Mouse (Mus musculus): ENCODE data around the gene Sept8. TPM values are rescaled to one million over a fixed set of nuclear protein-coding genes. Genes with fewer than 3 reads are reported as not detected.

The Sept8 gene
- polyA plus RNA-seq, 1 experiment from 2014 or later = 18.8 TPM

DNA sequence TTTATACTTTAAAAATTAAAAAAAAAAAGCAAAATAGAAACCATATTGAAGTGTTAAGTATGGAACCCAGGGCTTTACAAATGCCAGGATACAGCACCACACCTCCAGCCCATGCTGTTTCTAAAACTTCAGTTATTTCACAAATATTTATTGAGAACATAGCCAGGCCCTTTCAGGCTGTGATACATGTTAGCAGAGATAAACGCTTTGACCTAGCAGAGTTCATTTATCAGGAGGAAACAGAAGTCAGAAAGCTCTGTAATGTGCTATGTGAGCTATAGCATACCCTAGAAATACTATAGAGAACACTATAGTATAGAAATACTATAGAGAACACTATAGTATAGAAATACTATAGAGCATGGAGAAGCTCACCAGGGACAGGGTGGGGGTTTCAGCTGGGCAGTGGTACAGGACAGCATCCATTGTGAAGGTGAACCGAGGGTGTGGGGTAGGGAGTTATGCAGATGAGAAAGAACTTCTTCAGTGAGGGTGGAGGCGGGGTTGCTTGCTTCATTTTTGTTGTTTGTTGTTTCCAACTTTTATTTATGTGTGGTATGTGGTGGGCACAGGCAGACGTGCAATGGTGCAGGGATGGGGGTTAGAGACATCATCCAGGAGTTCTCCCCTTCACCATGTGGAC, 37.8 kb upstream of the Sept8 start:
- Histone ChIP-seq H3K36me3 (no peaks in the 10 kb centered on the region), H3K9ac (no peak overlapping the region), H3K27me3 (peaks cover 57% of the 10 kb centered on the region)

DNA sequence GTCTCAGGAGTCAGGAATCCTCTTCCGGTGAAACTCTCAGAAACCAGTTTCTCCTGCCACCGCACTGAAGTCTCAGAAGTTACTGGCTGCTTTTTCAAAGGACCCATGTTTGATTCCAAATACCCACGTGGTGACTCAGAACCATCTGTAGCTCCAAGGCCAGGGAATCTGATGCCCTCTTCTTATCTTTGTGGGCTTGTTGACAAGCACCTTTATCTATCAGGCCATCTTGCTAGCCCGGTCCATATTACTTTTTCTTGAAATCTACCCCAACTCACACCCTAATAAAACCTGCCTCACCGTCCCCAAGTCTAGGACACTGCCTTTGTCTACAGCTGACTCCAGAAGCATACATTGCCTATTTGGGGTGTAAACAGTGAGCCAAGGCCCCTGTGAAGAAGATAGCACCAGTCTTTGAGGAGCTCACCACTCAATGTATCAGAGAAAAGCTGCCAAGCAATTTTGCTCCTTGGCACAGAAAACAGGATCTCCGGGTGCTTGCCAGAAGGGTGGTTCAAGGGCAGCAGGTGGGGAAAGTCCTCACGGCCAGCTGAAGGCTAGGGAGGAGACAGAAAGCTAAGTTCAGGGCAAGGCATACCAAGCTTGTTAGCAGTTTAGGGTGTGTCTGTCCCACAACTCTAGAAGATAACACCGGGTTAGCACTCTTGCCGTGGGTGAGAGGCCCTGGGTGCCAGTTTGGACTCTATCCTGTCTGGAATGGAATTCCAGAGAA, 35.7 kb upstream of the Sept8 start:
- Histone ChIP-seq H3K4me2 (no peak overlapping the region), H3K9ac (no peak overlapping the region), H3K27ac (no peak overlapping the region), H3K9me3 (replicated peaks) (no peaks in the 10 kb centered on the region), H3K27me3 (peaks cover 54% of the 10 kb centered on the region), H3K36me3 (no peaks in the 10 kb centered on the region), H3K4me3 (no peak overlapping the region), H3K4me1 (replicated peaks) (peaks cover 29% of the 10 kb centered on the region)
- ATAC-seq (replicated peaks; ENCODE audit: insufficient number of reproducible peaks, insufficient read depth, low FRiP score, low read depth) = no peak
- WGBS = 55% methylated on average over 9 of the region's 9 CpGs

More for the DNA sequence above, 37.8 kb upstream of the Sept8 start:
- Histone ChIP-seq H3K4me3 (no peak overlapping the region), H3K9me3 (replicated peaks) (no peaks in the 10 kb centered on the region), H3K4me1 (replicated peaks) (peaks cover 19% of the 10 kb centered on the region), H3K4me2 (no peak overlapping the region), H3K27ac (no peak overlapping the region)
- 77% methylated on average over 4 of the region's 4 CpGs for WGBS
- no peak for ATAC-seq (replicated peaks; ENCODE audit: insufficient number of reproducible peaks, insufficient read depth, low FRiP score, low read depth)

DNA sequence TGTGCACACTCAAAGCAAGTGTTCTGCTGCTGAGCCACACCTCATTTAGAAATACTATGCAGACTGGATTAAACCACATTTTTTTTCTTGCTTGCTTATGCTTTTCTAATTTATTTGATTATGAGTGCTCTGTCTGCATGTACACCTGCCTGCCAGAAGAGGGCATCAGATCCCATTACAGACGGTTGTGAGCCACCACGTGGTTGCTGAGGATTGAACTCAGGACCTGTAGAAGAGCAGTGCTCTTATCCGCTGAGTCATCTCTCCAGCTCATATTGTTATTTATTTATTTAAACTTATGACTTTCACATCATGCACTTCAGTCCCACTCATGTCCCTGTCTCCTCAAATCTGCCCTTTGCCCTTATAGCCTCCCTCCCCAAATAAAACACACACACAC, 33.3 kb upstream of the Sept8 start:
- Histone ChIP-seq H3K9ac (no peak overlapping the region), H3K4me3 (no peak overlapping the region), H3K36me3 (no peaks in the 10 kb centered on the region), H3K27me3 (peaks cover 32% of the 10 kb centered on the region), H3K27ac (no peak overlapping the region), H3K4me2 (no peak overlapping the region), H3K4me1 (replicated peaks) (peaks cover 11% of the 10 kb centered on the region), H3K9me3 (replicated peaks) (no peaks in the 10 kb centered on the region)
- WGBS = 47% methylated on average over 3 of the region's 3 CpGs
- ATAC-seq (replicated peaks; ENCODE audit: insufficient number of reproducible peaks, insufficient read depth, low FRiP score, low read depth) = no peak

GRCm38 (mm10) chr11:53486351-53486750, 32.7 kb upstream of the Sept8 start:
- no peak overlapping the region for H3K9ac ChIP-seq
- ATAC-seq (replicated peaks; ENCODE audit: insufficient number of reproducible peaks, insufficient read depth, low FRiP score, low read depth) = no peak
- peaks cover 26% of the 10 kb centered on the region for H3K27me3 ChIP-seq
- H3K36me3 ChIP-seq = no peaks in the 10 kb centered on the region
- H3K4me3 ChIP-seq = no peak overlapping the region
- H3K4me2 ChIP-seq = no peak overlapping the region
- WGBS = 71% methylated on average over 3 of the region's 3 CpGs
- peaks cover 11% of the 10 kb centered on the region for H3K4me1 ChIP-seq (replicated peaks)
- no peaks in the 10 kb centered on the region for H3K9me3 ChIP-seq (replicated peaks)
- no peak overlapping the region for H3K27ac ChIP-seq

DNA sequence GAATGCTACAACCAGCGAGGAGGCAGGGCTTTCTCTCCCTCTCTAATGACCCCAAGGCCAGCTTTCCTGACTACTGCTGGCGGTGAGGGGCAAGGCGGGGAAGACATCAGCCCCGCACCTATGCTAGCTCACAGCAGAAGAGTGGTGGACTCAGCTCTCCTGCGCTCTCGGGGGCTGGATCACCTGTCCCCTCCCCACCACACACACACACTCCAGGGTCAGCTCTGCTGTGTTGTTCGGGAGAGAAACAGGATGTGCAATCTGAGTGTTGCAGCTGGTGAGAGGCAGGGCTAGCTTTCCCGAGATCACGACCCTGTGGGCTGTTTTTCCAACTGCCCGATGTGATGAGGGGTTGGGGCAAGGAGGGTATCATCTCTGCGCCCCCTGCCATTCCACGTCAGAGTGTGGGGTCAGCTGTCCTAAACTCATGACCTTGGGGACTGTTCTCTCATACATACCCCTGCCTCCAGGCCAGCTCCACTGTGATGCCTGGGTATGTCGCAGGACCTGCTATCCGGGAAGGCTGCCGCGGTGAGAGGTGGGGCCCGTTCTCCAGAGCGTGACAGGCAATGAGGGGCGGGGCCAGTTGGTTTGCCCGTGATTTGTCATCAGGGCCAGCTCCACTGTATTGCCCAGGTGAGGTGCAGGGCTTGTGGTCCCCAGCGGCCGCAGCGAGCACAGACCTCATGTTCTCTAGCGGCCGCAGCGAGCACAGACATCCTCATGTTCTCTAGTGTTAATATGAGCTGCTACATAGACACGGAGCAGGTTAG, 32.0 kb upstream of the Sept8 start:
- peaks cover 14% of the 10 kb centered on the region for H3K4me1 ChIP-seq (replicated peaks)
- WGBS = 12% methylated on average over 27 of the region's 27 CpGs
- H3K4me2 ChIP-seq = peak overlapping the region; percentile 55
- no peak overlapping the region for H3K9ac ChIP-seq
- peak overlapping the region; percentile 18; the same call in 1 of the 2 replicates for H3K4me3 ChIP-seq
- no peak overlapping the region for H3K27ac ChIP-seq
- peaks cover 21% of the 10 kb centered on the region for H3K27me3 ChIP-seq
- no peak for ATAC-seq (replicated peaks; ENCODE audit: insufficient number of reproducible peaks, insufficient read depth, low FRiP score, low read depth)
- no peaks in the 10 kb centered on the region for H3K9me3 ChIP-seq (replicated peaks)
- no peaks in the 10 kb centered on the region for H3K36me3 ChIP-seq

- no peak overlapping the region for H3K9ac ChIP-seq
- peaks cover 17% of the 10 kb centered on the region for H3K27me3 ChIP-seq
- WGBS = 95% methylated on average over 5 of the region's 5 CpGs
- no peak for ATAC-seq (replicated peaks; ENCODE audit: insufficient number of reproducible peaks, insufficient read depth, low FRiP score, low read depth)
- H3K27ac ChIP-seq = no peak overlapping the region
- no peaks in the 10 kb centered on the region for H3K36me3 ChIP-seq
- H3K4me3 ChIP-seq = no peak overlapping the region
- no peaks in the 10 kb centered on the region for H3K9me3 ChIP-seq (replicated peaks)
- H3K4me2 ChIP-seq = no peak overlapping the region
- peaks cover 15% of the 10 kb centered on the region for H3K4me1 ChIP-seq (replicated peaks)
Observed at GRCm38 (mm10) chr11:53489007-53489406, 30.1 kb upstream of the Sept8 start.

DNA sequence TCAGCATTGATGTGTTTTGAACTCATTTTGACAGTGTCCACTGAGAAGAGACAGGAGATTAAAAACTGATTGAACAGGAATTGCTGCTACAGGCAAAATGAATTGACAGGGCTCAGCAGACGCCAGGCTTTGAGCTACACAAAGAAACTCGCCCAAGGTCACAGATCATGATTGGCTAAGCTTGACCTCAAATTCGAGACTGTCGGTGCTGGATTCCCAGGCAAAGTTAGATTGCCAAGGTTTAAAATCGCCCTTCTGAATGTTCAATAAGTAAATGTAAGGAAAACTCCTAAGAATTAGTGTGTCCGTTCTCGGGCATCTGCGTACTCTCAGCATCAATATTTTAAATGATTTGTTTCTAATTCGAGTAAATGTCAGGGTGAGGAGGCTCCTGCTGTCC, 29.6 kb upstream of the Sept8 start:
- H3K4me1 ChIP-seq (replicated peaks) = peaks cover 15% of the 10 kb centered on the region
- ATAC-seq (replicated peaks; ENCODE audit: insufficient number of reproducible peaks, insufficient read depth, low FRiP score, low read depth) = no peak

GRCm38 (mm10) chr11:53491954-53492401, 27.1 kb upstream of the Sept8 start:
- Histone ChIP-seq H3K9ac (no peak overlapping the region), H3K27ac (no peak overlapping the region)

More for the DNA sequence above, 29.6 kb upstream of the Sept8 start:
- Histone ChIP-seq H3K9ac (no peak overlapping the region), H3K27me3 (peaks cover 17% of the 10 kb centered on the region), H3K36me3 (no peaks in the 10 kb centered on the region), H3K4me3 (no peak overlapping the region), H3K4me2 (no peak overlapping the region), H3K9me3 (replicated peaks) (no peaks in the 10 kb centered on the region), H3K27ac (no peak overlapping the region)
- WGBS = 85% methylated on average over 9 of the region's 9 CpGs

DNA sequence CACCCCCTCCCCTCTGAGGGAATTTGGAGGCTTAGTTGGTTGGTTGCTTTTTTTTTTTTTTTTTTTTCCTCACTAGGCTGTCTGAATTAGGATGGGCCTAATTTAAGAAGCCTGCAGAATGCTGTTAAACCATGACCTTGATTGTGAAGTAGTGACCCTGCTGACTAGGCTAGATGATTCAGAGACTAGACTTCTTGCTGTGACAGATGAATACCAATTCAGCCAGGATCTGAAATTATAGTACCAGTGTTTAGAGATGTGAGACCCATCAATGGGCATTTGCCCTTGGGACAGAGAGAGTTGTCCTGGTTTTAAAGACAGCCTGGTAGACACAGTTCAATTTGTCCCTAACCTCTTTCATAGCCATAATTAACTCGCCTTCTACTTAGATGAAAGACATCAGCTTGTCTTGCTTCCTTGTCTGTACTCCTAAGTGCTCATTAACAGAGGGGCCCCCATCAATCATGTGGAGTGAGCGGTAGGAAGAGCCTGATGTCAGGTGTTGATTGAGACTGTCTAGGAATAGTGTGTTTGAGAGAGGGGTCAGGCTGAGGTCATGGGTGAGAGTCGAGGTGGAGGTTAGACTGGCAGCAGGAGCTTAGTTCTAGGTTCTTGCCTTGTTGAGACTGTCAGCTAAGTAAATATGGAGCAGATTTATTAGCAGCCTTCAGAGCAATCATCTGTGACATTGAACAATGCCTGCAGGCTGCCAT, 25.7 kb upstream of the Sept8 start:
- no peak overlapping the region for H3K27ac ChIP-seq
- ATAC-seq (replicated peaks; ENCODE audit: insufficient number of reproducible peaks, insufficient read depth, low FRiP score, low read depth) = no peak
- WGBS = 40% methylated on average over 3 of the region's 3 CpGs
- H3K4me2 ChIP-seq = no peak overlapping the region
- H3K9me3 ChIP-seq (replicated peaks) = no peaks in the 10 kb centered on the region
- H3K4me1 ChIP-seq (replicated peaks) = 0 out of 2 replicates have a peak, but pooled peaks cover 4% of the 10 kb centered on the region
- 0 out of 2 replicates have a peak, but pooled peaks cover 2% of the 10 kb centered on the region for H3K27me3 ChIP-seq
- no peak overlapping the region for H3K9ac ChIP-seq
- H3K4me3 ChIP-seq = no peak overlapping the region
- no peaks in the 10 kb centered on the region for H3K36me3 ChIP-seq

More at GRCm38 (mm10) chr11:53491954-53492401, 27.1 kb upstream of the Sept8 start:
- no peak for ATAC-seq (replicated peaks; ENCODE audit: insufficient number of reproducible peaks, insufficient read depth, low FRiP score, low read depth)
- Histone ChIP-seq H3K27me3 (peaks cover 10% of the 10 kb centered on the region), H3K36me3 (no peaks in the 10 kb centered on the region), H3K4me2 (no peak overlapping the region), H3K4me3 (no peak overlapping the region), H3K4me1 (replicated peaks) (peaks cover 10% of the 10 kb centered on the region), H3K9me3 (replicated peaks) (no peaks in the 10 kb centered on the region)
- WGBS = 34% methylated on average over 8 of the region's 8 CpGs

GRCm38 (mm10) chr11:53495417-53495816, 23.6 kb upstream of the Sept8 start:
- Histone ChIP-seq H3K4me2 (no peak overlapping the region), H3K27ac (no peak overlapping the region), H3K27me3 (no peaks in the 10 kb centered on the region), H3K4me1 (replicated peaks) (peaks cover 4% of the 10 kb centered on the region; the same call in 1 of the 2 replicates), H3K4me3 (no peak overlapping the region), H3K9ac (no peak overlapping the region), H3K9me3 (replicated peaks) (no peaks in the 10 kb centered on the region), H3K36me3 (no peaks in the 10 kb centered on the region)
- no peak for ATAC-seq (replicated peaks; ENCODE audit: insufficient number of reproducible peaks, insufficient read depth, low FRiP score, low read depth)
- WGBS = 62% methylated on average over 6 of the region's 6 CpGs

GRCm38 (mm10) chr11:53496946-53497345, 22.1 kb upstream of the Sept8 start:
- Histone ChIP-seq H3K36me3 (no peaks in the 10 kb centered on the region), H3K4me2 (no peak overlapping the region), H3K27me3 (no peaks in the 10 kb centered on the region), H3K9ac (no peak overlapping the region), H3K27ac (no peak overlapping the region), H3K4me1 (replicated peaks) (peaks cover 8% of the 10 kb centered on the region), H3K4me3 (no peak overlapping the region), H3K9me3 (replicated peaks) (no peaks in the 10 kb centered on the region)
- 71% methylated on average over 6 of the region's 6 CpGs for WGBS
- ATAC-seq (replicated peaks; ENCODE audit: insufficient number of reproducible peaks, insufficient read depth, low FRiP score, low read depth) = no peak

All from heart, embryonic 15.5 days (tissue).